Mouse (Mus musculus): ENCODE results near the gene Olfr569. TPM values are rescaled to one million over a fixed set of nuclear protein-coding genes. Genes with fewer than 3 reads are reported as not detected.

Gene Olfr569
- not detected in 2 replicates for polyA plus RNA-seq (2012; rRNA removed; ENCODE audit: low replicate concordance)

GRCm38 (mm10) chr7:102890782-102891181 lies at the start of gene Olfr569:
TSS of gene Olfr569 (minus strand) at chr7:102890882.

DNA sequence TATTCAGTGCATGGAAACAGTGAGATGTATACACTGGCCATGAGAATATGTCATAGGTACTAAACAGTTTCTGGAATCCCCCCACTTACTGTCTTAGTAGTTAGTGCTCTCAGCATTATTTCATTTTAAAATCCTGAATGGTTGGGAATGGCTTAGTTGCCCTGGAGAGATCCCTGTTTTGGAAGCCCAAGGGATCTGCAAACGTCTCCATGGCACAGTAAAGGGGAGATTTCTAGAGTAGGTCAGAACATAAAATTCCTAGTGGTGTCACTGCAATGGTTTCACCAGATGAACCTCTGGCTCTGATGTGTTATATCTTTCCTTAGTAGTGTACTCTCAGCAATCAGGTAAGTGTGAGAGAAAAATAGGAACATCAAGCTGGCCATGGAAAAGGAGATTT lies 33.4 kb upstream of the Olfr569 start, which contains the start of gene Olfr572:
Gene Olfr572, plus strand, starts transcription at position 301 of the 400 bp plus-strand sequence.

GRCm38 (mm10) chr7:102917032-102917875 lies 26.6 kb upstream of the Olfr569 start, which contains the start of gene Olfr571:
TSS of gene Olfr571 (minus strand) at chr7:102917536.

DNA sequence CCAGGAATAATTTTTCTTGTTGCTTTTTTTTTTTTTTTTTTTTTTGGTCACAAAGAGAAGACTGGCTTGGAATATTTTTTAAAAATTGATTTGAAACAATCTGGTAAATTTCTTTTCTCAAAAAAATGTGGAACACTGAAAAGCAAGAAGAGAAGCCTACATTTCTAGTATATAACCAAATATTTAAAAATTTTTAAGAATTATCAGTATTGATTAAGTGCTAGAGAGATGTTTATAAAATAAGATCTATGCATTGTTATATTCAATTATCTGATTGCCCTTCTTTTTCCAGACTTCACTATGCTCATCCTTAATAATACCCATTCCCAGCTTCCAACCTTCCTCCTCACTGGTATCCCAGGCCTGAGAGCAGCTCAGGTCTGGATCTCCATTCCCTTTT lies 13.9 kb downstream of the Olfr569 start, which contains the start of gene Olfr568:
Gene Olfr568, plus strand, starts transcription at position 301 of the 400 bp plus-strand sequence.

GRCm38 (mm10) chr7:102858665-102859064 lies 32.0 kb downstream of the Olfr569 start, which contains the start of gene Olfr566:
TSS of gene Olfr566 (minus strand) at chr7:102858765.

Other genes starting within 250 kb of the Olfr569 start
- not detected in 2 replicates for gene Olfr555, start 232.1 kb downstream of the Olfr569 start, polyA plus RNA-seq (2012; rRNA removed; ENCODE audit: low replicate concordance)
- not detected in 2 replicates for gene Olfr556, start 226.0 kb downstream of the Olfr569 start, polyA plus RNA-seq (2012; rRNA removed; ENCODE audit: low replicate concordance)
- gene Trim68, start 203.6 kb downstream of the Olfr569 start, polyA plus RNA-seq (2012; rRNA removed; ENCODE audit: low replicate concordance): 1.7 and 3.0 TPM in 2 replicates
- not detected in 2 replicates for gene Olfr557, start 195.0 kb downstream of the Olfr569 start, polyA plus RNA-seq (2012; rRNA removed; ENCODE audit: low replicate concordance)
- gene Olfr558, start 188.7 kb downstream of the Olfr569 start, polyA plus RNA-seq (2012; rRNA removed; ENCODE audit: low replicate concordance): 0.07 and 0.09 TPM in 2 replicates
- not detected in 2 replicates for gene Olfr33, start 171.8 kb downstream of the Olfr569 start, polyA plus RNA-seq (2012; rRNA removed; ENCODE audit: low replicate concordance)
- not detected in 2 replicates for gene Olfr559, start 163.4 kb downstream of the Olfr569 start, polyA plus RNA-seq (2012; rRNA removed; ENCODE audit: low replicate concordance)
- gene Olfr560, start 131.5 kb downstream of the Olfr569 start, polyA plus RNA-seq (2012; rRNA removed; ENCODE audit: low replicate concordance): not detected in 2 replicates
- 0.24 and 0.67 TPM in 2 replicates for gene Olfr78, start 131.4 kb downstream of the Olfr569 start, polyA plus RNA-seq (2012; rRNA removed; ENCODE audit: low replicate concordance)
- gene Olfr561, start 119.7 kb downstream of the Olfr569 start, polyA plus RNA-seq (2012; rRNA removed; ENCODE audit: low replicate concordance): not detected in 2 replicates
- not detected in 2 replicates for gene Olfr564, start 87.4 kb downstream of the Olfr569 start, polyA plus RNA-seq (2012; rRNA removed; ENCODE audit: low replicate concordance)
- not detected in 2 replicates for gene Olfr566, start 32.1 kb downstream of the Olfr569 start, polyA plus RNA-seq (2012; rRNA removed; ENCODE audit: low replicate concordance)
- not detected in 2 replicates for gene Olfr568, start 13.8 kb downstream of the Olfr569 start, polyA plus RNA-seq (2012; rRNA removed; ENCODE audit: low replicate concordance)
- gene Olfr570, start 3.7 kb upstream of the Olfr569 start, polyA plus RNA-seq (2012; rRNA removed; ENCODE audit: low replicate concordance): not detected in 2 replicates
- gene Olfr571, start 26.7 kb upstream of the Olfr569 start, polyA plus RNA-seq (2012; rRNA removed; ENCODE audit: low replicate concordance): not detected in 2 replicates
- not detected in 2 replicates for gene Olfr572, start 33.5 kb upstream of the Olfr569 start, polyA plus RNA-seq (2012; rRNA removed; ENCODE audit: low replicate concordance)
- not detected in 2 replicates for gene Olfr573-ps1, start 51.7 kb upstream of the Olfr569 start, polyA plus RNA-seq (2012; rRNA removed; ENCODE audit: low replicate concordance)
- not detected in 2 replicates for gene Olfr574, start 57.6 kb upstream of the Olfr569 start, polyA plus RNA-seq (2012; rRNA removed; ENCODE audit: low replicate concordance)
- not detected in 2 replicates for gene Olfr575, start 67.9 kb upstream of the Olfr569 start, polyA plus RNA-seq (2012; rRNA removed; ENCODE audit: low replicate concordance)
- gene Olfr576, start 71.8 kb upstream of the Olfr569 start, polyA plus RNA-seq (2012; rRNA removed; ENCODE audit: low replicate concordance): not detected in 2 replicates
- gene Olfr577, start 85.1 kb upstream of the Olfr569 start, polyA plus RNA-seq (2012; rRNA removed; ENCODE audit: low replicate concordance): not detected in 2 replicates
- not detected in 2 replicates for gene Olfr578, start 98.4 kb upstream of the Olfr569 start, polyA plus RNA-seq (2012; rRNA removed; ENCODE audit: low replicate concordance)
- not detected in 2 replicates for gene Olfr582, start 147.1 kb upstream of the Olfr569 start, polyA plus RNA-seq (2012; rRNA removed; ENCODE audit: low replicate concordance)
- not detected in 2 replicates for gene Olfr583, start 160.4 kb upstream of the Olfr569 start, polyA plus RNA-seq (2012; rRNA removed; ENCODE audit: low replicate concordance)
- not detected in 2 replicates for gene Olfr584, start 191.0 kb upstream of the Olfr569 start, polyA plus RNA-seq (2012; rRNA removed; ENCODE audit: low replicate concordance)
- not detected in 2 replicates for gene Olfr585, start 206.8 kb upstream of the Olfr569 start, polyA plus RNA-seq (2012; rRNA removed; ENCODE audit: low replicate concordance)
- not detected in 2 replicates for gene Olfr586, start 234.8 kb upstream of the Olfr569 start, polyA plus RNA-seq (2012; rRNA removed; ENCODE audit: low replicate concordance)
- gene Olfr588-ps1, start 250.0 kb upstream of the Olfr569 start, polyA plus RNA-seq (2012; rRNA removed; ENCODE audit: low replicate concordance): not detected in 2 replicates